Mouse (Mus musculus): ENCODE data around the gene Sp2. TPM values are rescaled to one million over a fixed set of nuclear protein-coding genes. Genes with fewer than 3 reads are reported as not detected.

Sp2 gene
- polyA plus RNA-seq, 1 experiment from 2014 or later = 15.2 TPM

DNA sequence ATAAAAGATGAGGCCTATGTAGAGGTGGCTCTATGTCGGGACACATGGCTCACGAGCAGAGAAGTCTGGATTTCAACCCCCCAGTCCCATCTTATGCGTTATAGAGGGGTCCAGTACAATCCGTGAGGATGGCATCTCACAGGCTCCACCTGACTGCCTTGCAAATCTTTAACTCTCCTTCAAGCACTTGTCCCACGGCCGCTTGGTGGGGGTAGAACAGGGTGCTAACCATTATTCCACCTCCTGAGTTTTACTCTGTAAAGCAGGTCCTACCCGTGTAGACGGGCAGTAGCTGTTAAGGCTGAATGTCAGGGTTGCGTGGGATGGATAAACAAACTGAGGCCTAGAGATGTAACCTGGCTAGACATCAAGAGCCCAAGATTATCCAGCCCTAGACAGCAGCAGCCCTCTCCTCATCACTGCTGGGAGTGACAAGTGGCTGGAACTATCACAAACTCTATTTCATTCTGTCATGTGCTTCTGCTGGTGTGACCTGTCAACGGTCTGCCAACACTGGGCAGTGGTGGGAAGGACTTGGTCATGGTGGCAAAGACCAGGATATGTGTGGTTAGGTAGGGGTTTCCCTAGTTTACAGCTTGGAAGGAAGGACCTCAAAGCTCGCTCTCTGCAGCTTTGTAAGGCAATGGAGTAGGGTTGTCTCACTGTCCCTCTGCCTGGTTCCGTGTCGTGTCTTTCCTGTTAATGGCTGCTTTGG is 49.0 kb downstream of the Sp2 start:
- Histone ChIP-seq H3K4me1 (ENCODE audit: control insufficient read depth, insufficient read depth, low read length) (peaks cover 4% of the 10 kb centered on the region; the same call in 1 of the 2 replicates), H3K4me3 (ENCODE audit: low read depth, low read length) (no peak overlapping the region), H3K27me3 (replicated peaks; ENCODE audit: control insufficient read depth, insufficient read depth, low read length) (peaks cover under 1% of the 10 kb centered on the region; the same call in 1 of the 2 replicates), H3K9ac (ENCODE audit: low read depth, low read length) (no peak overlapping the region; the same call in 1 of the 2 replicates), H3K4me2 (ENCODE audit: low read depth, low read length) (no peak overlapping the region), H3K36me3 (ENCODE audit: control insufficient read depth, insufficient read depth, low read length) (no peaks in the 10 kb centered on the region), H3K9me3 (ENCODE audit: control insufficient read depth, low read length) (no peaks in the 10 kb centered on the region), H3K27ac (replicated peaks; ENCODE audit: low read depth, low read length) (no peak overlapping the region)
- DNase-seq (ENCODE audit: low spot score) (no peak), ATAC-seq (ENCODE audit: low read depth) (no peak)
- WGBS = 89% methylated on average over 13 of the region's 13 CpGs

DNA sequence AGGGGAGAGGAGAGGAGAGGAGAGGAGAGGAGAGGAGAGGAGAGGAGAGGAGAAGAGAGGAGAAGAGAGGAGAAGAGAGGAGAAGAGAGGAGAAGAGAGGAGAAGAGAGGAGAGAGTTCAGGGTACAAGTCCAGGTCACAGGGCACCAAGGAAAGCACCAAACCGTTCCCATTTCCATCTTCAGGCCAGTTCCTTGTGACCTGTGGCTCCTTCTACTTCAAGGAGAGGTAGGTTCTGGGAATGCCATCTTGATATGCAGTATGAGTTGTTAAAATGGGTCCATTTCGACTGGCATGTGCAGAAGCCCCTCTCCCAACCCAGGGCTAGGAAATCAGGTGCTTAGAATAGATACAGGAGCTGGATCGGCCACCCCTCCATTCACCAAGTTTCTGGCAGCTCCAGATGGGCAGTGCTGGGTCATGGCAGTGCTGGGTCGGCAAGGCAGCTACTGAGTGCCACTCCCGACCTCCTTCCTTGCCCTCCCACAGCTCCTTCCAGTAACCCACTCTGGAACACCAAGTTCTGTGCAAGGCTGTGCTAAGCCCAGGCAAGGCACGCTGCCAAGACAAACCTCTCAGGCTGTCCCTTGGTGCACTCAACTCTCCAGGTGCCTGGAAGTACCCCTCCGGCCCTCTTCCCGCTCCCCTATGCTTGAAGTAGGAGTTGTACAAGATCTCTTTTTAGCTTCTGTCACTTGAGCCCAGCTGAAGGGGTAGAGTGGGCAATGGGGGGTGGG is 51.3 kb downstream of the Sp2 start:
- 43% methylated on average over 8 of the region's 8 CpGs for WGBS
- Histone ChIP-seq H3K9me3 (ENCODE audit: control insufficient read depth, low read length) (no peaks in the 10 kb centered on the region), H3K27ac (replicated peaks; ENCODE audit: low read depth, low read length) (no peak overlapping the region), H3K4me1 (ENCODE audit: control insufficient read depth, insufficient read depth, low read length) (peaks cover 4% of the 10 kb centered on the region; the same call in 1 of the 2 replicates), H3K9ac (ENCODE audit: low read depth, low read length) (no peak overlapping the region), H3K4me2 (ENCODE audit: low read depth, low read length) (no peak overlapping the region), H3K27me3 (replicated peaks; ENCODE audit: control insufficient read depth, insufficient read depth, low read length) (peaks cover 3% of the 10 kb centered on the region; the same call in 1 of the 2 replicates), H3K4me3 (ENCODE audit: low read depth, low read length) (no peak overlapping the region), H3K36me3 (ENCODE audit: control insufficient read depth, insufficient read depth, low read length) (no peaks in the 10 kb centered on the region)
- no peak for ATAC-seq (ENCODE audit: low read depth)
- DNase-seq (ENCODE audit: low spot score) = peak; percentile 67

DNA sequence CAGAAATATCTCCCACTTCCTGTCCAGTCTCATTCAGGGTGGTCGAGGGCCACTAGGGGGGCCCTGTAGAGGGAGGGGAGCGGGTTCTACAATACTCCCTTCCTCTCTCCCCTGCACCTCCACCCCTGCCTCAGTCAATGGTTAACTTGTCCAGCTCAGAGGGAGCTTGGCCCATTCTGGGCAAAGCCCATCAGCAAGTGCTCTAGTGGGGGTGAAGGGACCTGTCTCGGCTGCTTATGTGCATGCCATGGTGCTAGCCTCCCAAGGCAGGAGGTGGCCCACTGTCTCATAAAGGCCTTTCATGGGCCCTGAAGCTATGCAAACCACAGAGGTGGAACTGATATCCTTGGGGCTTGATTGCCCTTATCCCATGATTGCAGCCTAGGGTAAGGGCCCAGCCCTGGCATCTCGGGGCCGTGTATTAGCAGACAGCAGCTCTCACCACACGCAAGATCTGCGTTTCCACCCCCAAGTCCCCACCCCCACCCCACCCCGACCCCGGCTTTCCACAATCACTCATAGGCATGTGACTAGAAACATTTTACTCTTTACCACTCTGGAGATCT is 52.9 kb downstream of the Sp2 start:
- Histone ChIP-seq H3K4me1 (ENCODE audit: control insufficient read depth, insufficient read depth, low read length) (peaks cover 4% of the 10 kb centered on the region; the same call in 1 of the 2 replicates), H3K9ac (ENCODE audit: low read depth, low read length) (peak overlapping the region; percentile 5; the same call in 1 of the 2 replicates), H3K9me3 (ENCODE audit: control insufficient read depth, low read length) (no peaks in the 10 kb centered on the region), H3K4me3 (ENCODE audit: low read depth, low read length) (no peak overlapping the region), H3K27ac (replicated peaks; ENCODE audit: low read depth, low read length) (no peak overlapping the region), H3K27me3 (replicated peaks; ENCODE audit: control insufficient read depth, insufficient read depth, low read length) (peaks cover 3% of the 10 kb centered on the region; the same call in 1 of the 2 replicates), H3K4me2 (ENCODE audit: low read depth, low read length) (0 out of 2 replicates have a peak overlapping the region, but pooled peaks have one; percentile 24), H3K36me3 (ENCODE audit: control insufficient read depth, insufficient read depth, low read length) (no peaks in the 10 kb centered on the region)
- ATAC-seq (ENCODE audit: low read depth) = no peak
- WGBS = 47% methylated on average over 9 of the region's 9 CpGs
- DNase-seq (ENCODE audit: low spot score) = no peak

DNA sequence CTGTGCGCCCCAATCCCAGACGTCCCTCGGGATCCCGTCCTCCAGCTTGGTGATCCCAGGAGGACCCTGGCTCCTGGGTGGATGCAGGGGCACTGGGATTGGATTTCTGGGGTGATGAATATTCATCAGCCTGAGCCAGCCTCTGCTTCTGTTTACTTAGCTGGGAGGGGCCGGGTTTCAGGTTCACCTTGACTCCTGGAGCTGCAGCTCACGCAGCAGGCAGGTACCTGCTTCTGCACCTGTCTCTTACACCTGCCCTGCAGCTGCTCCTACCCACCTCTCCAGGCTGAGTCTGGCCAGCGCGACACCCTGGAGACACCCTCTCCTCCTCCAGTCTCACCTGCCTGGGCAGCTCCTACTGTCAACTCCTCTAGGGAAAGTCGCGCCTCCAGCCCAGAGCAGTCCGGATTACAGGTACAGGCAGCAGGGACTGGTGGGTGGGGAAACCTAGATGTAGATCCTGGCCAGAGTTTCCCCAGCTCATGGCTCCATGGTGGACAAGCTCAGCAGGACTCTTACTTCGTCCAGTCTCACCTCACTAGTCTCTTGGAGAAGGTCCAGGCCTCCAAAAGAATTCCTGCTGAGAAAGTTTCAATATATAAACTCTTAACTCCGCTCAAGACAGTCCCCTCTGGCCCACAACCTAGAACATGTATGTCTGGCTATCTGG is 53.5 kb downstream of the Sp2 start:
- WGBS = 11% methylated on average over 13 of the region's 13 CpGs
- Histone ChIP-seq H3K4me2 (ENCODE audit: low read depth, low read length) (peak overlapping the region; percentile 24), H3K4me3 (ENCODE audit: low read depth, low read length) (no peak overlapping the region), H3K9me3 (ENCODE audit: control insufficient read depth, low read length) (no peaks in the 10 kb centered on the region), H3K4me1 (ENCODE audit: control insufficient read depth, insufficient read depth, low read length) (peaks cover 4% of the 10 kb centered on the region; the same call in 1 of the 2 replicates), H3K9ac (ENCODE audit: low read depth, low read length) (peak overlapping the region; percentile 25), H3K27ac (replicated peaks; ENCODE audit: low read depth, low read length) (0 out of 2 replicates have a peak overlapping the region, but pooled peaks have one; percentile 44), H3K36me3 (ENCODE audit: control insufficient read depth, insufficient read depth, low read length) (no peaks in the 10 kb centered on the region), H3K27me3 (replicated peaks; ENCODE audit: control insufficient read depth, insufficient read depth, low read length) (peaks cover 3% of the 10 kb centered on the region; the same call in 1 of the 2 replicates)
- ATAC-seq (ENCODE audit: low read depth) (peak; percentile 90), DNase-seq (ENCODE audit: low spot score) (peak; percentile 82)

DNA sequence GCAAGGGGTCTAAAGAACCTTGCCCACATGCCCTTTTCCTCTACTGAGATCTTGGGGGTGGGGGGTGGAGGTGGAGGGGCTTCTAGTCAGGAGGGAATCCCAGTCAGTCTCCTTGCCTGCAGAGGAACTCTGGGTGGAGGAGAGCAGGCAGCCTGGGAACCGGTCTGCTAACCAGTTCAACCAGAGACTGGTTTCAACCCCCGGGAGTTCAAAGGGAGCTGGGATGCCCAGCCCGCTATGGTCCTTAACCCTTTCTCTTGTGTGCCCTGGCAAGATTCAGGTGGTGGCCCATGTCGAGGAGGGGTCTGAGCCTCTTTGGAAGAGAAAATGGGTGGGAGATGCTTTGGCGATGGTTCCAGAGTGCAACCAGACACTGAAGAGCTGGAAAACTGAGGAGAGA is 54.1 kb downstream of the Sp2 start:
- peak; percentile 79 for DNase-seq (ENCODE audit: low spot score)
- no peak overlapping the region for H3K4me3 ChIP-seq (ENCODE audit: low read depth, low read length)
- no peaks in the 10 kb centered on the region for H3K9me3 ChIP-seq (ENCODE audit: control insufficient read depth, low read length)
- ATAC-seq (ENCODE audit: low read depth) = peak; percentile 88
- peak overlapping the region; percentile 24 for H3K4me2 ChIP-seq (ENCODE audit: low read depth, low read length)
- H3K27me3 ChIP-seq (replicated peaks; ENCODE audit: control insufficient read depth, insufficient read depth, low read length) = peaks cover 3% of the 10 kb centered on the region; the same call in 1 of the 2 replicates
- no peaks in the 10 kb centered on the region for H3K36me3 ChIP-seq (ENCODE audit: control insufficient read depth, insufficient read depth, low read length)
- H3K27ac ChIP-seq (replicated peaks; ENCODE audit: low read depth, low read length) = 0 out of 2 replicates have a peak overlapping the region, but pooled peaks have one; percentile 44
- H3K9ac ChIP-seq (ENCODE audit: low read depth, low read length) = peak overlapping the region; percentile 25; the same call in 1 of the 2 replicates
- WGBS = 1% methylated on average over 4 of the region's 5 CpGs
- peaks cover 4% of the 10 kb centered on the region; the same call in 1 of the 2 replicates for H3K4me1 ChIP-seq (ENCODE audit: control insufficient read depth, insufficient read depth, low read length)

DNA sequence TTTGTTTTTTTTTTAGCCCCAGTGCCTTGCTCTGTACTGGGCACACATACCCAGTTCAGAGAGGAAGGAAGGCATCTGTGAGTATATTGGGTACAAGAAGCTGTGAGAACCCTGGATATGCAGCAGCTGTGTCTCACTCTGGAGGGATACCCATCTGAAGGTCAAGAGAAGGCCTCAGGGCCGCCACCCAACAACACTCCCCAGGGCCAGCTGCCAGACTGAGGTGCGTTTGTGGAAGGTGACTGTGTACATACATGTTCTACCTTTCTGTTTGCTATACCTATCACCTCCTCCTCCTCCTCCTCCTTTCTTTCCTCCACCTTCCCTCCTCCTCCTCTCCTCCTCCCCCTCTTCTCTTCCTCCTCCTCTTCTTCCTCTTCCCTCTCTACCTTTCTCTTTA is 54.7 kb downstream of the Sp2 start, which contains the start of gene Prr15l:
Prr15l (plus strand) TSS at position 17 of the 400 bp plus-strand sequence.
- Histone ChIP-seq H3K4me3 (ENCODE audit: low read depth, low read length) (no peak within 1 kb of the TSS), H3K36me3 (ENCODE audit: control insufficient read depth, insufficient read depth, low read length) (no peaks in the 10 kb centered on the region), H3K27ac (replicated peaks; ENCODE audit: low read depth, low read length) (peak within 1 kb of the TSS; percentile 44; the same call in 1 of the 2 replicates), H3K4me2 (ENCODE audit: low read depth, low read length) (peak within 1 kb of the TSS; percentile 24), H3K9me3 (ENCODE audit: control insufficient read depth, low read length) (no peaks in the 10 kb centered on the region), H3K4me1 (ENCODE audit: control insufficient read depth, insufficient read depth, low read length) (peaks cover 4% of the 10 kb centered on the region; the same call in 1 of the 2 replicates), H3K9ac (ENCODE audit: low read depth, low read length) (peak within 1 kb of the TSS; percentile 25; the same call in 1 of the 2 replicates), H3K27me3 (replicated peaks; ENCODE audit: control insufficient read depth, insufficient read depth, low read length) (peaks cover 3% of the 10 kb centered on the region; the same call in 1 of the 2 replicates)
- ATAC-seq (ENCODE audit: low read depth) (no peak), DNase-seq (ENCODE audit: low spot score) (no peak)
- 67% methylated on average over 1 of the region's 2 CpGs for WGBS

DNA sequence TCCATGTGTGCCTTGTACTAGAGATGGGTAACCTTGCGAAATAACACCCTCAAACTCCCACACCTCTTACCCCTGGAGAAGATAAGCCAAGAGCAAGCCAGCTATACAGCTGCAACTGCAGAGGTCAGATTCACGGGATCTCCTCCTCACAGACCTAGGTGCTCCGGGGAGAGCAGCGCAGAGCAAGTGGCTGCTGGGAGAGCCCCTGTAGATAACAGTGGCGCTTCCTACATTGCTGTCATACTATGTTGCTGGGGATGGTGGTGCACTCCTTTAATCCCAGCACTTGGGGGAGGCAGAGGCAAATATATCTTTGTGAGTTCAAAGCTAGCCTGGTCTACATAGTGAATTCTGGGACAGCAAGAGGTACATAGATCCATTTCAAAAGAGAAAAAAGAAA is 56.2 kb downstream of the Sp2 start:
- Histone ChIP-seq H3K27ac (replicated peaks; ENCODE audit: low read depth, low read length) (no peak overlapping the region), H3K4me3 (ENCODE audit: low read depth, low read length) (no peak overlapping the region), H3K4me1 (ENCODE audit: control insufficient read depth, insufficient read depth, low read length) (peaks cover under 1% of the 10 kb centered on the region; the same call in 1 of the 2 replicates), H3K4me2 (ENCODE audit: low read depth, low read length) (no peak overlapping the region), H3K9me3 (ENCODE audit: control insufficient read depth, low read length) (no peaks in the 10 kb centered on the region), H3K36me3 (ENCODE audit: control insufficient read depth, insufficient read depth, low read length) (no peaks in the 10 kb centered on the region), H3K27me3 (replicated peaks; ENCODE audit: control insufficient read depth, insufficient read depth, low read length) (peaks cover 3% of the 10 kb centered on the region; the same call in 1 of the 2 replicates), H3K9ac (ENCODE audit: low read depth, low read length) (no peak overlapping the region)
- WGBS = 86% methylated on average over 5 of the region's 5 CpGs
- ATAC-seq (ENCODE audit: low read depth) = no peak
- DNase-seq (ENCODE audit: low spot score) = no peak
